Mouse (Mus musculus): Measurements from ENCODE around the gene Flvcr2. TPM values are rescaled to one million over a fixed set of nuclear protein-coding genes. Genes with fewer than 3 reads are reported as not detected.

Gene Flvcr2
- polyA plus RNA-seq, 1 experiment from 2014 or later = 8.3 TPM

DNA sequence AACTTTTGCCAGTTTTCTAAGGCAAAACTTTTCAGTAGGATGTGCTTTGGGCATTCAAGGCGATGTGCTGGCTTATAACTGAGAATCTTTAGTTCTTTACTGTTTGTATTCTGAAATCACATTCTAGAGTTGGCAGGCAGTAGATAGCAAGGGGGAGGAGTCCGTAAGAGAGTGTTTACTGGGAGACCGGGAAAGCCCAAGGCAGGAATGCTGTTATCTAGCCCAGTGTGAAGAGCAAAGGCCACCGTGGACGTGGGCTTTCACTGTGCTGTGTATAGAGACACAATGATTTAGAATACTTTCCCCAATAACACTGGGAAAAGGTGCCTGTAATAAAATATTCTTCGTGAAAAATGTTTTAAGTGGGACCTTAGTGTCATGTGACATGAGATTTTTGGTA, 63.4 kb downstream of the Flvcr2 start:
- no peaks in the 10 kb centered on the region for H3K9me3 ChIP-seq (replicated peaks)
- H3K9ac ChIP-seq = no peak overlapping the region
- peak; percentile 66; the same call in 1 of the 2 replicates for ATAC-seq (replicated peaks; ENCODE audit: insufficient number of reproducible peaks, insufficient read depth, low FRiP score, low read depth)
- H3K27me3 ChIP-seq = no peaks in the 10 kb centered on the region
- H3K36me3 ChIP-seq = 0 out of 2 replicates have a peak, but pooled peaks cover 7% of the 10 kb centered on the region
- H3K4me3 ChIP-seq = no peak overlapping the region
- H3K4me1 ChIP-seq (replicated peaks) = peaks cover 29% of the 10 kb centered on the region
- WGBS = 19% methylated on average over 6 of the region's 6 CpGs
- H3K4me2 ChIP-seq = no peak overlapping the region; the same call in 1 of the 2 replicates
- peak overlapping the region; percentile 71 for H3K27ac ChIP-seq

DNA sequence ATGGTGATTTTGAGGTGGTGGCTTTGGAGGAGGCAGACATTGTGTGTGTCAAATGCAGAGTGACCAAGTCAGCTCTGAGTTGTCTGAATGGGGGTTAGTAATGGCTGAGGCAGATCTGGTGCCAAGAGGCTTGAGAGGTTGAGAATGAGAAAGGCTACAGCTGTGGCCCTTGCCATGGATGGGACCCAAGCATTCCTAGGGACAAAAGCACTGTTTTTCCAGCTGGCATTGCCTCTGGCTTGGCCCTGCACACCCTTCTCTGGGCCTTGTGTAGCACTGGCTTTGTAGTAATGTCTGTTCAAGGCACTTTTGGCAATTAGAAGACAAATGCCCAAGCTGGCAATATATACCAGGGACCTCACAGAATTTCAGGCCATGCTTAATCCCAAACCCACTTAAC, 64.6 kb downstream of the Flvcr2 start:
- no peak overlapping the region for H3K4me2 ChIP-seq
- H3K4me3 ChIP-seq = no peak overlapping the region
- H3K36me3 ChIP-seq = peaks cover 15% of the 10 kb centered on the region; the same call in 1 of the 2 replicates
- H3K27ac ChIP-seq = no peak overlapping the region
- H3K4me1 ChIP-seq (replicated peaks) = peaks cover 29% of the 10 kb centered on the region
- no peak for ATAC-seq (replicated peaks; ENCODE audit: insufficient number of reproducible peaks, insufficient read depth, low FRiP score, low read depth)
- no peaks in the 10 kb centered on the region for H3K9me3 ChIP-seq (replicated peaks)
- H3K27me3 ChIP-seq = no peaks in the 10 kb centered on the region
- no peak overlapping the region for H3K9ac ChIP-seq

DNA sequence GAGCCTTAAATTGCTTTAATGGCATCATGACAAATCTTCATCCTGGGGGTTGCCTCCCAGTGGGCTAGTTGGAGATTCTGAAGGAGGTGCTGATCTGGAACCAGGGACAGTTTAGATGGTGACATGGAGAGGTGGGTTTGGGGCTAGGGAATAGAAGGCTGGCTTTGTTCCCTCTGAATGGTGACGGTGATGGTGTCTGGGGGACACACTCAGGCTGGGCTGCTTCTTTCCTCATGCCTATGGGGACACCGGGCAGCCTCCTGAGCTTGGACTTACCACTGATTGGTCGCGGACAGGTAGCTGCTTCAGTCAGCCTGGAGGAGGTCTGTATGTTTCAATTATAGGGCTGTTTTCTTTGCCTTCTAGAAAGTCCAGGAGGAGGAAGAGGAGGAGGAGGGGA, 65.3 kb downstream of the Flvcr2 start:
- Histone ChIP-seq H3K27ac (no peak overlapping the region), H3K9me3 (replicated peaks) (no peaks in the 10 kb centered on the region), H3K4me3 (no peak overlapping the region), H3K27me3 (no peaks in the 10 kb centered on the region), H3K4me1 (replicated peaks) (peaks cover 29% of the 10 kb centered on the region), H3K36me3 (peaks cover 21% of the 10 kb centered on the region; the same call in 1 of the 2 replicates), H3K9ac (no peak overlapping the region), H3K4me2 (no peak overlapping the region)
- no peak for ATAC-seq (replicated peaks; ENCODE audit: insufficient number of reproducible peaks, insufficient read depth, low FRiP score, low read depth)
- whole genome bisulfite sequencing = 93% methylated on average over 4 of the region's 4 CpGs

DNA sequence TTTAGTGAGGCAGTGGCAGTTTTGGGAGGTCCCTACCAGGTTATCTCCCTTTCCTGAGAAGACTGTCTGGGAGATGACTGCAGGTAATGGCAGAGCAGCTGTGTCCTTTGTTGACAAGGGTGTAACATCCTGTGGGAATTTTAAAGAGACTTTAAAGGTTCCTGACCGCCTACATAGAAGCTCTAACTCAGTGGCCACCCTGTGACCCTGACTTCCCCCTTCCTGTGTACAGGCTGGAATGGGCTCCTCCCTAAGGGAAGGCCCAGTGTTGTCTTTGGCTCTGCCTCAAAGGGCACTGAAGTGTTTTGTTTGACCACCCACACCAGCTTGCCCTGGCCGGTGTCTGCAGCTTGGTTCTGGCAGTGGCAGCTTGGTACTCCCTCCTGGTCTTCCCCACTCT, 67.3 kb downstream of the Flvcr2 start:
- peak overlapping the region; percentile 76 for H3K27ac ChIP-seq
- ATAC-seq (replicated peaks; ENCODE audit: insufficient number of reproducible peaks, insufficient read depth, low FRiP score, low read depth) = peak; percentile 47; the same call in 1 of the 2 replicates

DNA sequence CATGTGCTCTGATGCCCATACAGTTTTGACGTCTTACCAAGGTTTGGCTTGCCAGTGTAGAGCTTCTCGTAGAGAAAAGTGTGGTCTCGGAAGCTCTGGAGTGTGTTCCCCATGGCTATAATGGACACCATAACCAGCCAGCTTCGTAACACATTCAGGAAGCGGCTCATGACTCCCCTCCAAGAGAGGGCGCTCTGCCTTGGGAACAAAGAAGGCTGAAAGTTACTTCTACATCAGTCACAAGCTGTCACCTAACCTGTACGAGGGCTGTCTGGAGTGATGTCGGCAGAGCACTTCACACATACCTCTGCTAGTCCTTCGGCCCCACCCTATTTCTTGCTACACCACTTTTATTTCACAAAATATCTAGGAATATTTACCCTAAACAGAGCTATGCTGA, 75.7 kb downstream of the Flvcr2 start:
- Histone ChIP-seq H3K27ac (no peak overlapping the region), H3K9me3 (replicated peaks) (no peaks in the 10 kb centered on the region), H3K36me3 (peaks cover 6% of the 10 kb centered on the region; the same call in 1 of the 2 replicates), H3K4me1 (replicated peaks) (peaks cover 47% of the 10 kb centered on the region), H3K9ac (no peak overlapping the region), H3K4me2 (no peak overlapping the region), H3K27me3 (no peaks in the 10 kb centered on the region), H3K4me3 (no peak overlapping the region)
- 80% methylated on average over 9 of the region's 9 CpGs for WGBS
- no peak for ATAC-seq (replicated peaks; ENCODE audit: insufficient number of reproducible peaks, insufficient read depth, low FRiP score, low read depth)

More for the DNA sequence above, 67.3 kb downstream of the Flvcr2 start:
- no peak overlapping the region for H3K4me2 ChIP-seq
- 36% methylated on average over 2 of the region's 2 CpGs for WGBS
- no peaks in the 10 kb centered on the region for H3K27me3 ChIP-seq
- H3K9ac ChIP-seq = no peak overlapping the region
- no peak overlapping the region for H3K4me3 ChIP-seq
- H3K36me3 ChIP-seq = peaks cover 26% of the 10 kb centered on the region; the same call in 1 of the 2 replicates
- peaks cover 33% of the 10 kb centered on the region for H3K4me1 ChIP-seq (replicated peaks)
- no peaks in the 10 kb centered on the region for H3K9me3 ChIP-seq (replicated peaks)

DNA sequence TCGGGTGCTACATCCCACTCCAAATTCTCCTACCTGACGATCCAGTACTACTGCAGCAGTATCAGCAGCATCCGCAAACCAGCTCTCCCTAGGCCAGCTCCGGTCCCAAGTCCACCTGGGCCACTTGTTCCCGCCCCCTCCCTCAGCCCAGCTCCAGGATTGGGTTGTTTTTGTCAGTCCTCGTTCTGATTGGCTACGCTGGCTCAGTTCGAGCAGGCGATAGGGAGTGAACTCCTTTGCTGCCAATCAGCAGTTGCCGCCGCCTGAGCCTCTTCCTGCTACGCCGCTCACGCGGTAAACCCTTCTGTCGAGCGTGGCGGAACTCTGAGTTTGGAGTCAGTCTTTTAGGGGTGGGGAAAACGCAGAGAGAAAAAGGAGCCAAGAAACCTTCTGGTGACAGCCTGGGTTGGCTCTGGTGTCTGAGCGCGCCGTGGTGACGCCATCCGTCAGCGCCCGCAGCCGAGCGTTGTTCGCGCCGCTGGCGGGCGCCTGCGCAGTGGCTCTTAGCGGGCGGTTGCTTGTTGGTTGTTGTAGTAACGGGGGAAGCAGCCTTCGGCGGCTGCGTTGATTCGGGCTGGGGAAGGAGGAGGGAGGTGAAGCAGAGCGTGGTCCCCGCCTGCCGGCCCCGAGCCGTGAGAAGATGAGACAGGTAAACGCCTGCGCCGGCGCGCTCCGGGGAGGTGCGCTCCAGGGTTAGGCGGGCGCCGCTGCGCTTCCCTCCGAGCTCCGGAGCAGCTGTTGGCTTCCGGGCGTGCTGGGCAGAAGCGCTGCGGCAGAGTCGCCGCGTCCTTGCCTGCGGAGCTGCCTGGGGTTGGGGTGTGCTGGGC, 78.3 kb downstream of the Flvcr2 start, which contains the start of the genes Erg28 and Ttll5:
Gene Erg28, minus strand, starts transcription at position 113 of the 827 bp plus-strand sequence.
Gene Ttll5, plus strand, starts transcription at position 222 of the 827 bp plus-strand sequence.
- peaks cover 33% of the 10 kb centered on the region for H3K4me1 ChIP-seq (replicated peaks)
- H3K4me3 ChIP-seq = peak within 1 kb of the TSS; percentile 82
- H3K4me2 ChIP-seq = peak within 1 kb of the TSS; percentile 81
- ATAC-seq (replicated peaks; ENCODE audit: insufficient number of reproducible peaks, insufficient read depth, low FRiP score, low read depth) = peak; percentile 95
- H3K9ac ChIP-seq = peak within 1 kb of the TSS; percentile 70
- peak within 1 kb of the TSS; percentile 99 for H3K27ac ChIP-seq
- H3K9me3 ChIP-seq (replicated peaks) = no peaks in the 10 kb centered on the region
- H3K27me3 ChIP-seq = no peaks in the 10 kb centered on the region
- under 1% methylated on average over 67 of the region's 67 CpGs for WGBS
- H3K36me3 ChIP-seq = peaks cover 15% of the 10 kb centered on the region; the same call in 1 of the 2 replicates

DNA sequence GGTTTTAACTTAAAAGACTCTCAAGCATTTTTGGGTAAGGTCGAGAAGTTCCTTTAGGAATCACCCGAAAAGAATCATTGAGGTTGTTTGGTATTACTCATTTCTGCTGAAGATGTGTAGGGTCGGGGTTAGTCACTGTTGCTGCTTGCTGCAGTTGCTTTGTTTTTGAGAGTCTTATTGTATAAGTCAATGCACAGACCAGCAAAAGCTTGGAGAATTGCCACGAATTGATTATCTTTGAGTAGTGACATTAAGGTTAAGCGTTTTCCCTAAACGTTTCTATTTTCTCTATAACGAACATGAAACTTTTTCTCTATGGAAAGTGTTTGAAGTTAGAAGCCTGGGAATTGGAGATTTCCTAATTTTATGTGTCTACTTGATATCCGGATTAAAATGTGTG, 79.0 kb downstream of the Flvcr2 start:
- ATAC-seq (replicated peaks; ENCODE audit: insufficient number of reproducible peaks, insufficient read depth, low FRiP score, low read depth) = no peak
- H3K27me3 ChIP-seq = no peaks in the 10 kb centered on the region
- H3K9me3 ChIP-seq (replicated peaks) = no peaks in the 10 kb centered on the region
- peaks cover 29% of the 10 kb centered on the region for H3K4me1 ChIP-seq (replicated peaks)
- peak overlapping the region; percentile 99 for H3K27ac ChIP-seq
- 9% methylated on average over 8 of the region's 8 CpGs for WGBS
- peak overlapping the region; percentile 70 for H3K9ac ChIP-seq
- peaks cover 18% of the 10 kb centered on the region; the same call in 1 of the 2 replicates for H3K36me3 ChIP-seq
- H3K4me3 ChIP-seq = peak overlapping the region; percentile 82
- peak overlapping the region; percentile 81 for H3K4me2 ChIP-seq

DNA sequence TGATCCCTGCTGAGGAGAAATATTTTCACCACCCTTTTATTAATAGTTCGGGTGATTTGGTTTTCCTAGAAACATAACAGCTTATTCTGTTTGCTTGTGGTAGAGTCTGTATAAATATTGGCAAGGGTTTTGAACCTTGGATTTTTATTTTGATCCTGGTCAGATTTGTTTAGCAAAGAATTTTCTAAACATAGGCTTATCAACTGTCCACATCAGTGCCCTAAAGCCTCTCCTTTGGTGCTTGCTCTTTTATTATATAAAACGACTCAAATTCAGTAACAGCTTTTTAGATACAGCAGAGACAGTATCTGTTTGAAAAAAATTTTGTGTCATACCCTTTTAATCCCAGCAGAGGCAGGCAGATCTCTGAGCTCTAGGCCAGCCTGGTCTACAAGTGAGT, 79.5 kb downstream of the Flvcr2 start:
- Histone ChIP-seq H3K9ac (no peak overlapping the region), H3K27ac (no peak overlapping the region), H3K36me3 (peaks cover 18% of the 10 kb centered on the region; the same call in 1 of the 2 replicates), H3K4me3 (no peak overlapping the region), H3K27me3 (no peaks in the 10 kb centered on the region), H3K4me2 (peak overlapping the region; percentile 81), H3K4me1 (replicated peaks) (peaks cover 25% of the 10 kb centered on the region), H3K9me3 (replicated peaks) (no peaks in the 10 kb centered on the region)
- 69% methylated on average over 2 of the region's 2 CpGs for WGBS
- ATAC-seq (replicated peaks; ENCODE audit: insufficient number of reproducible peaks, insufficient read depth, low FRiP score, low read depth) = no peak

DNA sequence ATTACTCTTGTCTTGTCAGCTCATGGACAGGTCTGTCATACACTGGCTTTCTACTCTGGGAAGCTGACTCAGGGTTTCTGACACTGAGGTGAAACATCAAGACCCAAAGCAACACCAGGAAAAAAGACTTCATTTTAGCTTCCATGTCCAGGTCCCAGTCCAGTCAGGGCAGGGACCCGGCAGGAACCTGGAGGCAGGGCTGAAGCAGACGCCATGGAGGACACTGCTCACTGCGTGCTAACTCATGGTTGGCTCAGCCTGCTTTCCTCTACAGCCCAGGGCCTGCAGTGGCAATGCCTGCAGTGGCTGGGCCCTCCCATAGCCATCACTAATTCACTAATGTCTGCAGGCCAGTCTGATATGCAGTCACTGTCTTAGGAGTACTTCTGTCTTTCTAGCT, 82.5 kb downstream of the Flvcr2 start:
- Histone ChIP-seq H3K4me3 (no peak overlapping the region), H3K9me3 (replicated peaks) (no peaks in the 10 kb centered on the region), H3K4me1 (replicated peaks) (peaks cover 10% of the 10 kb centered on the region), H3K27me3 (no peaks in the 10 kb centered on the region), H3K4me2 (no peak overlapping the region), H3K36me3 (peaks cover 31% of the 10 kb centered on the region), H3K27ac (no peak overlapping the region), H3K9ac (no peak overlapping the region)
- 83% methylated on average over 3 of the region's 3 CpGs for WGBS
- no peak for ATAC-seq (replicated peaks; ENCODE audit: insufficient number of reproducible peaks, insufficient read depth, low FRiP score, low read depth)

DNA sequence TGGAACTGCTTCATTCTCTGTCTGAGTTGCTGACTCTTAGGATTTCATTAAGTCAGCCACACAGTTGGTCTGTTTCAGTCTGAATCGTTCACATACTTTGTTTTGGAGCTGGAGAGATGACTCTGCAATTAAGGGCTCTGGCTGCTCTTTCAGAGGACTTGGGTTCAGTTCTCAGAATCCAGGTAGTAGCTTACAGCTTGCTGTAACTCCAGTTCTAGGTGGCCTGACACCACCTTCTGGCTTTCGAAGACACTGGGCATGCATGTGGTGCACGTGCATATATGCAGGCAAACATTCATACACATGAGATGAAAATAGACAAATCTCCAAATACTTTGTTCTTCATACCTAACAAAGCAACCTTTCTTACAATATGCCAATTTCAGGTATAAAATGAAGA, 83.5 kb downstream of the Flvcr2 start:
- H3K27me3 ChIP-seq = no peaks in the 10 kb centered on the region
- WGBS = 89% methylated on average over 3 of the region's 3 CpGs
- no peak overlapping the region for H3K4me2 ChIP-seq
- no peak overlapping the region for H3K9ac ChIP-seq
- H3K27ac ChIP-seq = no peak overlapping the region
- H3K4me3 ChIP-seq = no peak overlapping the region
- H3K4me1 ChIP-seq (replicated peaks) = peaks cover 7% of the 10 kb centered on the region; the same call in 1 of the 2 replicates
- H3K36me3 ChIP-seq = peaks cover 31% of the 10 kb centered on the region
- H3K9me3 ChIP-seq (replicated peaks) = no peaks in the 10 kb centered on the region
- ATAC-seq (replicated peaks; ENCODE audit: insufficient number of reproducible peaks, insufficient read depth, low FRiP score, low read depth) = no peak

DNA sequence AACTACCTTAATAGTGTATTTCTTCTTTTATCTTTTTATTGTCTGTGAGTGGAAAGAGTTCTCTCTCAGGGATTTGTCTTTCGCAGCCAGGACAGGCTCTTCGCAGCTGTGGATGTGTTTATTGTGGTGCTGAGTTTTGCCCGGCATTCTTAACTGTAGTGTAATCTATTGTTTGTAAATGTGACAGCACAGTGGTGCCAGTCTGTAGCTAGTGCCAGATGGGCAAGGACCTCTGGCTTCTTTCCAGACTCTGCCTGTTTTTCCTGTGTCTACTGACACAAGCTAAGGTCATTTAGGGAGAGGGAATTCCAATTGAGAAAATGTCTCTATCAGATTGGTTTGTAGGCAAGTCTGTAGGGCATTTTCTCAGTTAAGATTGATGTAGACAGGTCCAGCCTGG, 84.4 kb downstream of the Flvcr2 start:
- no peak overlapping the region for H3K4me3 ChIP-seq
- no peak overlapping the region for H3K27ac ChIP-seq
- ATAC-seq (replicated peaks; ENCODE audit: insufficient number of reproducible peaks, insufficient read depth, low FRiP score, low read depth) = no peak
- H3K4me2 ChIP-seq = no peak overlapping the region
- H3K36me3 ChIP-seq = peaks cover 31% of the 10 kb centered on the region
- H3K9me3 ChIP-seq (replicated peaks) = no peaks in the 10 kb centered on the region
- whole genome bisulfite sequencing = 79% methylated on average over 3 of the region's 3 CpGs
- H3K4me1 ChIP-seq (replicated peaks) = peaks cover 4% of the 10 kb centered on the region; the same call in 1 of the 2 replicates
- H3K27me3 ChIP-seq = no peaks in the 10 kb centered on the region
- H3K9ac ChIP-seq = no peak overlapping the region
